Mouse (Mus musculus) spleen, embryonic (tissue): Measurements from ENCODE around the gene Lix1l.

Experiments used
- CTCF ChIA-PET: fragments of 350-600 bp; sonication (Branson Sonifier 250); formaldehyde crosslinking; loops from one replicate; lab custom pipeline; 2022; lab: Charles Lee

Lix1l gene

DNA sequence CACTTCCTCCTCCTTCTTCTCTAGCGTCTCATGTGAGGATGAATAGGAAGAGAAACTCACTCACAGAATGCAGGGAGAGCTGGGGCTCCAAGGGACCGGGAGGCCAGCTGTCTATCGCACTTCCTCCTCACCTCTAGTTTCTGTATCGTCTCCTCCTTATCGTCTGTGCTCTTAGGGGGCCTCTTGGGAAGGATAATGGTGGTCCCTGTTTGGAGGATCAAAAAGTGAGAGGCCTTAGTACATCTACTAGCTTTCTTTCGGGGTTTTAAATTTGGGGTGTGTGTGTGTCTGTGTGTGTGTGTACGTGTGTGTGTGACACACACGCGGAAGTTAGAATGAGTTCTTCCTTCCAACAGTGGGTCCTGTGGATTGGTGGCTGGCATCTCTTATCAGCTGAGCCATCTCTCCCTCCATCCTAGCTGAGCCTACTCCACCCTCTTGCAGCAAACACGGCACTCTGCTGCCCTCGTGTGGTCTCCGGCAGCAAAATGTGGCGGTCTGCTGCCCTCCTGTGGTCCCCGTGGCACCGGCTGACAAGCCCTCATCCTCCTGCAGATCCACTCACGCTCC lies 21.0 kb upstream of the Lix1l start:
- CTCF ChIA-PET = interaction anchor here (0.5 to 2.2 kb wide), 6 partner anchors 13 to 60 kb away, joined by 3 to 18 read pairs (median 6); no protein-coding TSS in a partner anchor

DNA sequence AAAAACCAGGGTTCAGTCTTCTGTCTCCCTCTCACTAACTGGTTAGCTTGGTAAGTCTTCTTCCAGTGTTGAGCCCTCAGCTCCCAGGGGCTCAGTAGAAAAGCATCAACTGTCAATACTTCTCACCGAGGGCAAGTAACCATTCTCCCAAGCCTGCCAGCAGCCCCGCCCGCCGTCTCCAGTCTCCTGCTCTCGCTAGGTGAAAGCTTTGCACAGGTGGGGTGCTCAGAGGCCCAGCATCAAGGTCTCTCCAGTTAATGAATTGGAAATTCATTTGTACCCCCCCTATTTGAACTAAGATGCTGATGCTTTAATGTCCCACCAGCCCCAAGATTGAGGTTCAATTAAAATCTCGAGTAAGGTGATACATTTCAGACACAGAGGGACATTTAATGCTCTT lies 19.8 kb upstream of the Lix1l start:
- CTCF ChIA-PET = interaction anchor here (0.7 to 2.2 kb wide), 4 partner anchors 21 to 35 kb away, joined by 3 to 18 read pairs (median 6); no protein-coding TSS in a partner anchor

DNA sequence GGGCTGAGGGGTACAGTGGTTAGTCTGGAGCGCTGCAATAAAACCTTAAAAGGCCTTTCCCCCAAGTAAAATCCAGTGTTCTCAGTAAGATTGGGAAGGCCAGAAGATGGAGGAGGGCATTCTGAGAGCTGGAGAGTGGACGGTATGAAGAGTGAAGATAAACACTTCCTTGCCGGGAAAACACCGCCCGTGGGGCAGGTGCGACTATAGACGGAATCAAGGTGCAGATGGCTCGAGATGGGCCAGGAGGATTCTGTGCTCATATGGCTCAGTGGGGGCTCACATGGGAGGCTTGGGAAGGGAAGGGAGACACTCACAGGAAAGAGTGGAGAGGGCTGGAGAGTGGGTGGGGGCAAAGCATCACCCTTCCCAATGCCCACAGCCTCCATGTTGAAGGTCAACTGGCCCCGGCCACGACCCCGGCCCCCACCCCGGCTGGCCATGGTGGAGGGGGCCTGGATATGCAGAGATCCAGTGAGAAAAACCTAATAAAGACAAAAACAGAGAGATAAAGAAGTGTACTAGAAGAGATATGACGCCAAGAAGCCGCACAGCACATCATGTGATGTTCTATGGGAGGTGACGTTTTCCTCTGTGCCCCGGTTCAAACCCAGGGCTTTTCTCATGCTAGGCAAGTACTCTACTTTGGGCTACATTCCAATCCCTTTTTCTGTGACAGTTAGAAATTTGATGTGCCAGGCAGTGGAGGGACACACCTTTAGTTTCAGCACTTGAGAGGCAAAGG lies 19.0 kb upstream of the Lix1l start:
- CTCF ChIA-PET = interaction anchor here (2.2 kb wide), 1 partner anchor 30 kb away, joined by 18 read pairs; no protein-coding TSS in a partner anchor

DNA sequence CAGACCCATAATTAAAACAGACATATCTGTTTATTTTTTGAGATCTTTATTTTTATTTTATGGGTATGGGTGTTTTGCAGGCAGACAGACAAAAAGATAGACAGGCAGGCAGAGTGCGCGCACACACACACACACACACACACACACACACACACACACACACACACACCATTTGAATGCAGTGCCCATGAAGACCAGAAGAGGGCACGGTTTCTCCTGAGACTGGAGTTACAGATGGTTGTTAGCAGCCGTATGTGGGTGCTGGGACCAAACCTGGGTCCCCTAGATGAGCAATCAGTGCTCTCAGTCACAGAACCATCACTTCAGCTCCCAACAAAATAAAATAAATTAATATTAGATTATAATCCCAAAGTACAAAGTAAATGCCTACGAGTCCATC lies 17.6 kb upstream of the Lix1l start:
- CTCF ChIA-PET = no interaction called here

DNA sequence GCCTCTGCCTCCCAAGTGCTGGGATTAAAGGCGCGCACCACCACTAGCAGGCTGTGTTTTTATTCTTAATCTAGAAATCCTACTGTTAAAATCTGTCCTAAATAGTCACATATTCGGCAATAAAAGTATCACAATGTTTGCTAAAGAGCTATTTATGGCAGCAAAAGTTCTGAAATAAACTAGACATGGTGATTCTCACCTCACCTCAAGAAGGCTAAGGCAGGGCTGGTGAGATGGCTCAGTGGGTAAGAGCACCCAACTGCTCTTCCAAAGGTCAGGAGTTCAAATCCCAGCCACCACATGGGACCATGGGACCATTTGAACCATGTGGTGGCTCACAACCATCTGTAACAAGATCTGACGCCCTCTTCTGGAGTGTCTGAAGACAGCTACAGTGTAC lies 10.3 kb upstream of the Lix1l start:
- CTCF ChIA-PET = no interaction called here

DNA sequence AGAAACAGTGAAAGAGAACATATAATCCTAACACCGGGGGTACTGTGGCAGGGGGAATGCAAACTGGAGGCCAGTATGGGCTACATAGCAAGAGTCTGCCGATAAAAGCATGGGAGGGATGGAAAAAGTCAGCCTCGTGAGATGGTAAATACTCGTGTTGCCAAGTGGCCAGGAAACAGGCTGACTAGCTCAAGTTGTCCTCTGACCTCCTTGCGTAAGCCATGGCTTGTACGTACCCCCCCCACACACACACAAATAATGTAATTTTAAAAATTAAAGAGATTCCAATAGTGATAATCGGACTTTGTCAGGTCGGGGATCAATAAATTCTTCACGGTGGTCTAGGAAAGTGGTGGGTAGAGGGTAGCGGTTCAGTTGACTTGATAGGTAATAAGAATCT lies 7.6 kb upstream of the Lix1l start:
- CTCF ChIA-PET = interaction anchor here (0.6 kb wide), 1 partner anchor 427 kb away, joined by 3 read pairs; no protein-coding TSS in a partner anchor

DNA sequence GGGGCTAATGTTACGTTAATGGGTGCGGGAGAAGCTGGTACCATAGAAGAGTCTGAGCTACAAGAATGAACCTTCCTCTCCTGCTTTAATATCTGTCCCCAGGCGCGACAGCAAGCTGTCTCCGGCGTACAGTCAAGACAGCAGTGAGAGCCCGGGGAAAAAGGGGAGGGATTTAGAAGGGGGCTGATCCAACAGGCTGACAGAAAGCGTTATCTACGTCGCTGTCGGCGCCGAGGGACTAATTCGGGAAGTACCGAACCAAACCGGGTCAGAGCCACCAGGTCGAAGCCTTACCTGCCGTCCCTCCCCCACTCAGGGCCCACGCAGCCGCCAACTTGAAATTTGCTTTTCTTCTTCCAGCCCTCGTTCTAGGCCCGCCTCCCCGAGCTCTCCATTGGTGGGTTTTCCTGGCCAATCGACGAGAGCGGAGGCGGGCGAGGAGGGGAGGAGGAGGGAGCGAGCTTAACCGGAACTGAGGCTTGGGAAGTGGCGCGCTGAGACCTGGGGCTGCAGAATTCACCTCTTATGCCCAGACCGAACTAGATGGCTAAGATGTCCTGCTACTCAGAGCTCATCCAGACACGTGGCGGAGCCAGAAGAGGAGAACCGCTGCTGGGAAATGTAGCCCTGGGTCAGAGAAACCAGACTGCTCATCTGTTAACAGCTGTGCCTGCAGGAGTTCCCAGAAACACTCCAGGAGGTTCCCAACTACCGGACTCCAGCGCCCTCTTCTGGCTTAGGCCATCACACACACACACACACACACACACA lies 7.0 kb upstream of the Lix1l start, which contains the start of gene Polr3gl:
TSS of gene Polr3gl (minus strand) at position 392 of the 771 bp plus-strand sequence.
- CTCF ChIA-PET = interaction anchor here (0.6 to 0.8 kb wide), 3 partner anchors 22 to 738 kb away, joined by 3 to 11 read pairs (median 7); partner anchors contain the start of gene Prpf3

DNA sequence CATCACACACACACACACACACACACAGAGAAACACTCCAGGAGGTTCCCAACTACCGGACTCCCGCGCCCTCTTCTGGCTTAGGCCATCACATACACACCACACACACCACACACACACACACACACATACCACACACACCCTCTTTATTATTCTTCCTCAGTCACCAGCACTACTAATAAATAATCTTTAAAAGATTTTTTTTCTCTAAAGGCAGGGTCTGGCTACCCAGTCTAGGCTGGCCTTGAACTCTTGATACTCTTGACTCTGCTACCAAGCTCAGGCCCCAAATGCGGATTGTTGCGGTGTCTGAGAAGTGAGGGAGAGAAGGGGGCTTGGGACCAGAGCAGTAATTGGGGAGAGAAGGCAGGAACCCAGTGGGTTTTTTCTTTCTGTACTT lies 6.1 kb upstream of the Lix1l start:
- CTCF ChIA-PET = no interaction called here

DNA sequence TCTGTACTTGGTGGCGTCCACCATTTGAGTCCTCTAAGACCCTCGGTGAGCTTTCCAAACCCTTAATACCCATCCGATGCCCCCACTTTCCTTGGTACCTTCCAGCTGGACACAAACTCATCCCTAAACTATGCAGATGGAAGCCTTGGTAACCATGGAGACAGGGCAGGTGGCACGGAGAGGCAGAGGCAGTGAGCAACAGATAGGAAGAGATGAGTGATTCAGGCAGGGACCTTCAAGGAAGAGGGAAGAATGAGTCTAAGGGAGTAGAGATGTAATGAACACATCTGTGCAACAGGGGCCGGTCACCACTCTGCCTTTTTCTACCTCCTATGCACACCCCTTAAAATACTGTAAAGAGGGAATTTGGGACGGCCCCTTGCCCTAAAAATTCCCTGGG lies 5.3 kb upstream of the Lix1l start:
- CTCF ChIA-PET = interaction anchor here (0.6 kb wide), 1 partner anchor 95 kb away, joined by 10 read pairs; no protein-coding TSS in a partner anchor

DNA sequence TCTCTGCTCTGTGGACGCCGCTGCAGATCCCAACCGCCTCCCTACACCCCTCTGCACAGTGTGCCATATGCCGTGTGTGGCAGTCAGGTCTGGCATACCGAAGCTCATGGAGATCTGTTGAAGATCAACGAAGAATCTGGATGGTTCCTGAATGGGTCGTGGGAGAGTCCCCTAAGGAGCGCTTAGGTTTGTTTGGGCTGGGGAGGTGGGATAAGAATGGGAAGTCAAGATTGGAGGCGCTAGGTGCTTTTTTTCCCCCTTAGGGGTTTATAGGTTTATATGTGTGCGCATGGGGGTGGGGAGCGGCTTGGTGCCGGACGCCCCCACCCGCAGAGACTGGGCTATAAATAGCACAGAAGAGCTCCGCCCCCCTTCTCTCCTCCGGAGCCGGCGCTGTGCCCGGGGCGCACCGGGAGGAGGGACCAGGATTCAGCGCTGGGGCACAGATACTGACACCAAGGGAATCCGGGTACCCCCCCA lies 4.7 kb upstream of the Lix1l start, which contains the start of gene Ankrd34a:
TSS of gene Ankrd34a (plus strand) at position 409 of the 480 bp plus-strand sequence.
- CTCF ChIA-PET = interaction anchor here (0.5 to 1.1 kb wide), 2 partner anchors 42 to 130 kb away, joined by 3 to 4 read pairs; no protein-coding TSS in a partner anchor

DNA sequence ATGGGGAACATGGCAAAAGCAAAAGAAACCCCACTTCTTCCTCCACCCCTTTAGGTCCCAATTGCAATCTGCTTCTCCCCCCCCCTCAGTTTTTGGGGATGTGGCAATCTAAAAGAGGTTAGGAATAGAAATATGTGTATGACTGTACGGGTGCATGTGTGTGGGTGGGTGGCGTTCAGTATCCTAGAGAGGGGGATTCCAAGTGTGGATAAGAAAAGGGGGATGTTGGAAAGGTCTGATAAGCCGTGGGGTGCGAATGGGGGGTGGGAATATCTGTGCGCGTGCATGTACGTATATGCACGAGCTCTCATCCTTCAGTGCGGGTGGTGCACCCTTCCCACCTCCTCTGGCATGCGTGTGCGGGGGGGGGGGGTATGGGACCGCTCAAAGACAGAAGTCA lies 4.1 kb upstream of the Lix1l start:
- CTCF ChIA-PET = interaction anchor here (0.5 to 1.1 kb wide), 4 partner anchors 41 to 129 kb away, joined by 3 to 14 read pairs (median 4); no protein-coding TSS in a partner anchor

DNA sequence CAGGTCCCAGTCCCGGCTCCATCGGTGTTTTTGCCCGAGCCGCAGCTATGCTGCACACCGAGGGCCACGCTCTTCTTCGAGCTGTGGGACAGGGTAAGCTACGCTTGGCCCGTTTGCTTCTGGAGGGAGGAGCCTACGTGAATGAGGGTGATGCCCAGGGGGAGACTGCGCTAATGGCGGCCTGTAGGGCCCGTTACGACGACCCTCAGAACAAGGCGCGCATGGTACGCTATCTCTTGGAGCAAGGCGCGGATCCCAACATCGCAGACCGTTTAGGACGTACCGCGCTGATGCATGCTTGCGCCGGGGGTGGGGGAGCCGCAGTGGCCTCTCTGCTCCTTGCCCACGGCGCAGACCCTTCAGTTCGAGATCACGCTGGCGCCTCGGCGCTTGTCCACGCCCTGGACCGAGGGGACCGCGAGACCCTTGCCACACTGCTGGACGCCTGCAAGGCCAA lies 3.5 kb upstream of the Lix1l start:
- CTCF ChIA-PET = interaction anchor here (0.6 to 1.1 kb wide), 2 partner anchors 43 to 55 kb away, joined by 3 to 4 read pairs; no protein-coding TSS in a partner anchor

DNA sequence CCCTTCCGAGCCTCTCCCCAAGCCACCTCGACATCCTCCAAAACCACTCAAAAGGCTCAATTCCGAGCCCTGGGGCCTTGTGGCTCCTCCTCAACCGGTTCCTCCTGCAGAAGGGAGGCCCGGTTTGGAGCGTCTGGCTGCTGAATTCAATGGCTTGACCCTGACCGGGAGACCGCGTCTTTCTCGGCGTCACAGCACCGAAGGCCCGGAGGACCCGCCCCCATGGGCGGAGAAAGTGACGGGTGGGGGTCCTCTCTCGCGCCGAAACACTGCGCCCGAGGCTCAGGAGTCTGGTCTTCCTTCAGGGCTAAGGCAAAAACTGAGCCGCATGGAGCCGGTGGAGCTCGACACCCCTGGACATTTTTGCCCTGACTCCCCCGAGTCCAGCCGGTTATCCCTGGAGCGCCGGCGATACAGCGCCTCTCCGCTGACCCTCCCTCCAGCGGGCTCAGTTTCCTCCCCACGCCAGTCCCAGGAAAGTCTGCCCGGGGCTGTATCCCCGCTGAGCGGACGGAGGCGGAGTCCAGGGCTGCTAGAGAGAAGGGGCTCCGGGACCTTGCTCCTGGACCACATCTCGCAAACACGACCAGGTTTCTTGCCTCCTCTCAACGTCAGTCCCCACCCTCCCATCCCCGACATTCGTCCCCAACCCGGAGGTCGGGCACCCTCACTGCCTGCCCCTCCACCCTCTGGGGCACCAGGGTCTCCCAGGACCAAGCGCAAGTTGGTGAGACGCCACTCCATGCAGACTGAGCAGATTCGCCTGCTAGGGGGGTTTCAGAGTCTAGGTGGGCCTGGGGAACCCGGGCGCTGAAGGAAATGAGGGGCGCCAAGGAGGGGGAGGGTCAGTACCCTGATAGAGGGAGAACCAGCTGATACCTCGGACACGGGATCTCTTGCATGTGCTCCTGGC lies 2.5 kb upstream of the Lix1l start:
- CTCF ChIA-PET = no interaction called here

DNA sequence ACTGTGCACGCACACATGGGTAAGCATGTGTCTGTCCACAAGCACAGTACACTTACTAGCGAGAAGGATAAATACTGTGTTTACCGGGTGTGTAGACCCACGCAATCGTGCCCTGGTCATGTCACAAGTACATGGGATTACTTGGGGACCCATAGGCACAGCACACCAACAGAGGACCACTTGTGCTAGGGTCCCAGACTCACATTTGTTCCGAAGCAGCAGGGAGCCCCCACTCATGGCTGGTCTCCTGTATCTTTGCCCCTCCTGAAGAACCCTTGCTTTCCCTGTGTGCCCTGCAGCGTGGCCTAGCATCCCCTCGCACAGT lies 1.9 kb upstream of the Lix1l start:
- CTCF ChIA-PET = interaction anchor here (0.6 kb wide), 1 partner anchor 26 kb away, joined by 3 read pairs; no protein-coding TSS in a partner anchor

DNA sequence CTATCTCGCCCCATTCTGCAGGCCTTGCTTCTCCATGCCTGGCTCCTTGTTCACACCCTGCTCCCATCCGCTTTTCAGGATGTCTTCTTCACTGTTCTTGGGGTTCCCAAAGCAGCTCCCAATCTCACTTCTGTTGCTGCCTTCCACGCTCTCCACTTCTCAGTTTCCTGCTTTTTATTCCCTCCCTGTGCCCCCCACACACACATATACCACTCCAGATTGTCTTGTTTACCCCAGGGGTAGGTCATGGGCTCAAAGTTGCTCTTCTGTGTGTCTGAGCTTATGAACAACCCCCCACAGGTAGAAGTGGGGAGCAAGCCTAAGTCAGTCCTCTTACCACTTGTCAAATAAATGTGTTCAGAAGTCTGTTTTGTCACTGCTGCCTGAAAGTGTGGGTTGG lies 1.5 kb upstream of the Lix1l start:
- CTCF ChIA-PET = interaction anchor here (0.6 kb wide), 1 partner anchor 25 kb away, joined by 3 read pairs; no protein-coding TSS in a partner anchor

DNA sequence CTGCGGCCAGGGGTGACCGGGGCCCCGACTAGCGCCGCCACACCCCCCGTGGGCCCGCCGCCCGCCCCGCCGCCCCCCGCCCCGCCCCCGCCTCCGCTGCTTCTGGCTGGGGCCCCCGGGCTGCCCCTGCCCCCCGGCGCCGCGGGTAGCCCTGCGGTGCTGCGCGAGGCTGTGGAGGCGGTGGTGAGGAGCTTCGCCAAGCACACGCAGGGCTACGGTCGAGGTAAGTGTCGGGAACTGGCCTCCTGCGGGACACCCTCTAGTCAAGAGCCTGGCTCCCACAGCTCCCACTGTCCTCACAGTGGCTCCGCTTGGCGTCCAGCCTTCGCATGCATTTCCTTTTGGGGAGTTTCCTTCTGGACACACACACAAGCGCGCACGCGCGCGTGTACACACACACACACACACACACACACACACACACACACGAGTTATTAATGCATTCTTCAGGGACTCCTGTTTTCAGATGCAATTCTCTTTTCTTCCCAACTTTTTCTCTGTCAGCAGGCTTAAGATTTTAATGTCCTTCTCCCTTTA lies 370 bp downstream of the Lix1l start:
- CTCF ChIA-PET = interaction anchor here (0.6 kb wide), 1 partner anchor 532 kb away, joined by 3 read pairs; no protein-coding TSS in a partner anchor

DNA sequence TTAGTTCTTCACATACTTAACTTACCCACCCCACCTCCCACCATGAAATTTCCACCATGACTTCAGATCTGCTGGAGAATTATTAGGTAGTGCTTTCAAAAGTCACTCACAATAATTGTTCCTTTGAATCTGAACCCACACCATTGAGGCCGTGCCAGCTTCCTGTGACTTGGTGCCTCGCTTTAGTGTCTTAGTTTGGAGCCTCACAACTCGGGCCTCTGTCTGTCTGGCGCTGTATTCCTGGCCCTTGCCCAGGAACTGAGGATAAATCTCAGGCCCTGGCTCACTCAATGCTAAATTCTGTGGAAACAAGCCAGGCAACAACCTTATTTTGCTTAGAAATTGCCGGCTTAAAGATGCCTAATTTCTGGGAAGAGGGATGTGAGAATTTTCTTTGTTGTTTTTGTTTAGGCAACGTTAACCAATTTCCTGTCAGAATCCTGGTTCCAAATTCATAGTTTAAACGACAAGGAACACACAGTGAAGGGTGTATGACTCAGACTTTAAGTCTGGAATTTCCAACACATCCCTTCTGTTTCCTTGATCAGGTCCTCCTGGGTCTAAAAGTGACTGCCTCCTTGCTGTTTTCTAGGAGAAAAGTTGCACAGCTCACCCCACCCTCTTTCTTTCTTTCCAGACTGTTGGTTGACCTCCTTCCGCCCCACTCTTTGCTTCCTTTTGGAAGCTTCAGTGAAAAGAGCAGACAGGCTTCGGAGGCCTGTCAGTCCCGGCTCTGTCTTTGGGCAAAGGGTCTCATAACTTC lies 1.2 kb downstream of the Lix1l start:
- CTCF ChIA-PET = interaction anchor here (0.6 to 1.1 kb wide), 2 partner anchors 21 to 533 kb away, joined by 3 read pairs; no protein-coding TSS in a partner anchor

DNA sequence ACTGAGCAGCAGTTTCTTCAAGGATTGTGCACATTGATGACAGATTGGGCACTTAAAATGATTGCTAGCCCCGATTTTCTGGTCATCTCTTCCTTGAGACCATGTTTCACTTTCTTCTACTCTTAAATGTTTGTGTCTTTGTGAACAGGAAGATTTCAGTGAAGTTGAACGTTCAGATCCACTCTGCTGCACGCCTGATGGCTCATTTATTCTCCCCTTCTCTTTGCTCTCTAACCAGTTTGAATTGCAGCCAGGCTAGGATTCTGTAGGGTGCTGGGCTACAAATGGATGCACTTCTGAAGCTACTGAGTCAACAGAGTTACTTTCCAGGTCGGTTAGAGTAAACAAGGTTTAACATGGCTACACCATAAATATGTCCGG lies 1.7 kb downstream of the Lix1l start:
- CTCF ChIA-PET = interaction anchor here (1.1 kb wide), 1 partner anchor 22 kb away, joined by 3 read pairs; no protein-coding TSS in a partner anchor

DNA sequence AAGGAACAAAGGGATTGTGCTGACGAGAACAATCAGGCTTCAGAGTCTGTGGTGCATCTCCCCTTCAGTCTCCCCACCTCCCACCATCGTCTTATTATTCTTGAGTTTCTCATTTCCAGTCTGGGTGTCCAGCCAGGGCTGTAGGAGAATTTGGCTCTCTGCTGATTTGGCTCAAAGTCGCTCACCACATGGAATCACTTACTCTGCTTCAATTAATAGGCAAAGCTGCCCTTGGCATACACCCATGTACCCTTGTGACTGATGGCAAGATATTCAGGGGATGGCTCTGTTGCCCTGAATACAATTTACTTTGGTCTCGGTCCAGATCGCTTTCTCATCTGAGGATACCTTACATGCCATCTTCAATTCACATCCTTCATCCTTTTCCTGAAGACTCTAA lies 2.4 kb downstream of the Lix1l start:
- CTCF ChIA-PET = no interaction called here
